Mouse (Mus musculus) liver, adult (tissue): ENCODE measurements around the gene Mrvi1.

Experiments used
- GATA4 ChIP-seq: IDR thresholded peaks from 2 replicates; pipeline ENCODE4 v1.6.1; 2014; ENCODE audit warnings: mild to moderate bottlenecking, low read length; ENCODE audit not compliant: insufficient replicate concordance

Gene Mrvi1

GRCm38 (mm10) chr7:110962497-110962896 lies 19.8 kb downstream of the Mrvi1 start:
- no peak for TF ChIP-seq GATA4

GRCm38 (mm10) chr7:110956422-110957170 lies 25.7 kb downstream of the Mrvi1 start:
- TF ChIP-seq GATA4: no peak

GRCm38 (mm10) chr7:110955576-110955975 lies 26.7 kb downstream of the Mrvi1 start:
- TF ChIP-seq GATA4: no peak

GRCm38 (mm10) chr7:110954072-110954858 lies 28.0 kb downstream of the Mrvi1 start:
- TF ChIP-seq GATA4: no peak

- TF ChIP-seq GATA4: no peak
Observed at GRCm38 (mm10) chr7:110953210-110953609, 29.1 kb downstream of the Mrvi1 start.

GRCm38 (mm10) chr7:110950621-110950925 lies 31.7 kb downstream of the Mrvi1 start:
- TF ChIP-seq GATA4: no peak

GRCm38 (mm10) chr7:110949785-110950620 lies 32.3 kb downstream of the Mrvi1 start:
- no peak for TF ChIP-seq GATA4

- no peak for TF ChIP-seq GATA4
Observed at GRCm38 (mm10) chr7:110948579-110948978, 33.7 kb downstream of the Mrvi1 start.

- no peak for TF ChIP-seq GATA4
Observed at GRCm38 (mm10) chr7:110947616-110948015, 34.6 kb downstream of the Mrvi1 start.

GRCm38 (mm10) chr7:110946731-110947130 lies 35.5 kb downstream of the Mrvi1 start:
- no peak for TF ChIP-seq GATA4

- no peak for TF ChIP-seq GATA4
Observed at GRCm38 (mm10) chr7:110944321-110944720, 37.9 kb downstream of the Mrvi1 start.

GRCm38 (mm10) chr7:110941701-110942530 lies 40.3 kb downstream of the Mrvi1 start:
- no peak for TF ChIP-seq GATA4

- TF ChIP-seq GATA4: no peak
Observed at GRCm38 (mm10) chr7:110941116-110941521, 41.1 kb downstream of the Mrvi1 start.

- TF ChIP-seq GATA4: no peak
Observed at GRCm38 (mm10) chr7:110935815-110936762, 46.2 kb downstream of the Mrvi1 start.
